Mouse (Mus musculus) stomach, postnatal 0 days (tissue): ENCODE measurements at regions not wholly inside any gene's neighbourhood (a gene's known extent, or its start where the extent isn't known, plus 50 kb on each side); places are given as distances from the start of the nearest gene placed in this dataset.

ENCODE experiments used
- CTCF ChIP-seq: IDR thresholded peaks from 2 replicates; pipeline ENCODE4 v1.5.1; 2016; ENCODE audit warnings: antibody characterized with exemption, low read depth, mild to moderate bottlenecking, moderate library complexity
- EP300 ChIP-seq: optimal IDR thresholded peaks from 2 replicates; pipeline ENCODE3; 2016; ENCODE audit warnings: antibody characterized with exemption

- no peak for TF ChIP-seq CTCF
- no peak for TF ChIP-seq EP300
Measured at GRCm38 (mm10) chr13:107219456-107219855, 197.5 kb upstream of the Kif2a start.
